In genomic region chr11:12026638-12027037, GRCm38 (mm10) we compare ENCODE assay signal across 8 mouse cellular contexts. TPM values are rescaled to one million over a fixed set of nuclear protein-coding genes. Genes with fewer than 3 reads are reported as not detected.
DNase-seq lines count a peak whose midpoint lies in the region; ATAC-seq lines count a peak whose summit lies in the region.

No protein-coding gene starts in this region.

- peak overlapping the region; percentile 55 for H3K4me2 ChIP-seq in forebrain, embryonic 14.5 days (ENCODE audit: low read length)
- H3K4me2 ChIP-seq in neural tube, embryonic 11.5 days (ENCODE audit: low read depth): peak overlapping the region; percentile 45

- no peak; the same call in none of the 2 replicates for ATAC-seq in forebrain, embryonic 14.5 days
- ATAC-seq in neural tube, embryonic 11.5 days (ENCODE audit: insufficient read depth, low FRiP score, low TSS enrichment): peak; percentile 18; the same call in 1 of the 2 replicates

- no peaks in the 10 kb centered on the region for H3K4me1 ChIP-seq in forebrain, embryonic 14.5 days (ENCODE audit: control insufficient read depth, insufficient read depth, low read length)
- H3K4me1 ChIP-seq in neural tube, embryonic 11.5 days (ENCODE audit: control insufficient read depth, insufficient read depth, low read length): no peaks in the 10 kb centered on the region

- WGBS in forebrain, embryonic 14.5 days: 53% methylated on average over 17 of the region's 17 CpGs
- 57% methylated on average over 16 of the region's 17 CpGs for WGBS in neural tube, embryonic 11.5 days

- peaks cover 37% of the 10 kb centered on the region for H3K9me3 ChIP-seq in forebrain, embryonic 14.5 days (replicated peaks; ENCODE audit: control insufficient read depth, low read length)
- peaks cover 24% of the 10 kb centered on the region for H3K9me3 ChIP-seq in neural tube, embryonic 11.5 days (ENCODE audit: control insufficient read depth, low read length)

- peak; percentile 7 for DNase-seq in adrenal gland, postnatal 10 days
- no peak for DNase-seq in adrenal gland, postnatal 25 days
- peak; percentile 36 for DNase-seq in ZHBTc4 (ENCODE audit: low read depth, low spot score)
- DNase-seq in forebrain, embryonic 14.5 days (ENCODE audit: low spot score): peak; percentile 24
- DNase-seq in layer of hippocampus, postnatal 10 days (ENCODE audit: low spot score in 2 of 2): peak; percentile 33 to 40
- DNase-seq in neural tube, embryonic 11.5 days (ENCODE audit: low spot score): peak; percentile 21
- no peak for DNase-seq in urinary bladder, adult 18-20 months (ENCODE audit: low spot score in 2 of 2)
- DNase-seq in ovary, postnatal 10 days (ENCODE audit: low spot score): no peak

- H3K36me3 ChIP-seq in forebrain, embryonic 14.5 days (ENCODE audit: control insufficient read depth, insufficient read depth, low read length): 0 out of 2 replicates have a peak, but pooled peaks cover 3% of the 10 kb centered on the region
- H3K36me3 ChIP-seq in neural tube, embryonic 11.5 days (ENCODE audit: control insufficient read depth, insufficient read depth, low read length): peaks cover 17% of the 10 kb centered on the region

- peaks cover 69% of the 10 kb centered on the region for H3K27me3 ChIP-seq in forebrain, embryonic 14.5 days (replicated peaks; ENCODE audit: control insufficient read depth, insufficient read depth, low read length)
- H3K27me3 ChIP-seq in neural tube, embryonic 11.5 days (ENCODE audit: control insufficient read depth, insufficient read depth, low read length): peaks cover 83% of the 10 kb centered on the region

- peak overlapping the region; percentile 30 for H3K4me3 ChIP-seq in forebrain, embryonic 14.5 days (ENCODE audit: low read depth, low read length)
- H3K4me3 ChIP-seq in neural tube, embryonic 11.5 days (ENCODE audit: low read depth, low read length): peak overlapping the region; percentile 23

- no peak overlapping the region for H3K9ac ChIP-seq in forebrain, embryonic 14.5 days (ENCODE audit: low read length)
- no peak overlapping the region for H3K9ac ChIP-seq in neural tube, embryonic 11.5 days (ENCODE audit: low read length)

- no peak overlapping the region for H3K27ac ChIP-seq in forebrain, embryonic 14.5 days (ENCODE audit: low read depth, low read length)
- H3K27ac ChIP-seq in neural tube, embryonic 11.5 days (ENCODE audit: low read depth, low read length): no peak overlapping the region

RNA-seq across cellular contexts. Expression of gene Grb10, which starts 11.8 kb away (rescaled TPM):
- 100 to 1,000 TPM; 185 to 186 TPM for total RNA-seq in adrenal gland, postnatal 10 days (2021)
- 103 and 108 TPM in 2 replicates for total RNA-seq in adrenal gland, postnatal 25 days (2021)
- polyA plus RNA-seq in forebrain, embryonic 14.5 days (2014; fragmentation: Nextera tagmentation; extraction: Ambion mirVana): 59.7 and 66.2 TPM in 2 replicates
- 10 to 100 TPM; 33.8 to 34.6 TPM for total RNA-seq in layer of hippocampus, postnatal 10 days (2021)
- 181 and 191 TPM in 2 replicates for polyA plus RNA-seq in neural tube, embryonic 11.5 days (2014; fragmentation: Nextera tagmentation; extraction: Ambion mirVana)

Comparison
In these comparisons a context has a peak if more than half of its experiments do, and no peak if none do; other contexts are left out.
1. DNase-seq: peak in adrenal gland, postnatal 10 days (single experiment), ZHBTc4 (single experiment), forebrain, embryonic 14.5 days (single experiment), layer of hippocampus, postnatal 10 days (2 of 2) and neural tube, embryonic 11.5 days (single experiment); none in adrenal gland, postnatal 25 days (single experiment), urinary bladder, adult 18-20 months (0 of 2) and ovary, postnatal 10 days (single experiment).